Mouse (Mus musculus) stomach, embryonic 16.5 days (tissue): ENCODE results near the gene Pip4k2c. TPM values are rescaled to one million over a fixed set of nuclear protein-coding genes. Genes with fewer than 3 reads are reported as not detected.

Source experiments
- ATAC-seq: fragments of 200-750 bp; cut with Nextera tagmentation; 2 replicates; pipeline ENCODE4 v1.8.0; 2017; ENCODE audit warnings: moderate number of reproducible peaks, moderate TSS enrichment; ENCODE audit not compliant: insufficient read depth, low FRiP score
- H3K27ac ChIP-seq: fragments of 300-500 bp; sonication (generic); 2 replicates; pipeline ENCODE4 v1.5.1; 2014; ENCODE audit warnings: low read length
- H3K27me3 ChIP-seq: fragments of 300-500 bp; sonication (generic); 2 replicates; pipeline ENCODE4 v1.6.1; 2014; ENCODE audit warnings: low read length, control low read depth, mixed read lengths; ENCODE audit not compliant: control insufficient read depth, insufficient read depth
- H3K36me3 ChIP-seq: fragments of 300-500 bp; sonication (generic); 2 replicates; pipeline ENCODE4 v1.6.1; 2014; ENCODE audit warnings: low read length; ENCODE audit not compliant: control insufficient read depth, insufficient read depth
- H3K4me1 ChIP-seq: fragments of 300-500 bp; sonication (generic); 2 replicates; pipeline ENCODE4 v1.6.1; 2014; ENCODE audit warnings: low read length, control low read depth, mixed read lengths; ENCODE audit not compliant: control insufficient read depth, insufficient read depth
- H3K4me2 ChIP-seq: fragments of 300-500 bp; sonication (generic); 2 replicates; pipeline ENCODE4 v1.6.1; 2014; ENCODE audit warnings: low read depth, low read length, mixed read lengths
- H3K4me3 ChIP-seq: fragments of 300-500 bp; sonication (generic); replicated peaks from 2 replicates; pipeline ENCODE4 v1.5.1; 2014; ENCODE audit warnings: mild to moderate bottlenecking, low read length
- H3K9ac ChIP-seq: fragments of 300-500 bp; sonication (generic); 2 replicates; pipeline ENCODE4 v1.6.1; 2014; ENCODE audit warnings: low read length
- H3K9me3 ChIP-seq: fragments of 300-500 bp; sonication (generic); replicated peaks from 2 replicates; pipeline ENCODE4 v1.6.1; 2016; ENCODE audit warnings: low read length, control low read depth; ENCODE audit not compliant: control insufficient read depth
- WGBS: fragments of 180-500 bp; shearing (Covaris S2); extraction: QIAGEN DNeasy Blood & Tissue Kit; methylation state at CpG from one replicate; pipeline ENCODE4 v1.1.7; 2014; 5-methylcytosine and 5-hydroxymethylcytosine counted together
- polyA plus RNA-seq: library from polyadenylated mRNA; unstranded; fragments of >200 nt; fragmentation: Nextera tagmentation; extraction: Ambion mirVana; gene quantifications from 2 replicates; pipeline ENCODE4 v1.2.1, GENCODE M21; 2015

Gene Pip4k2c
- 33.5 and 34.4 TPM in 2 replicates for polyA plus RNA-seq

GRCm38 (mm10) chr10:127211414-127211854 is at the start of gene Pip4k2c:
Pip4k2c (minus strand) TSS chr10:127211585.
- Histone ChIP-seq H3K36me3 (no peaks in the 10 kb centered on the region), H3K4me3 (peak within 1 kb of the TSS; percentile 84), H3K27me3 (no peaks in the 10 kb centered on the region), H3K4me2 (peak within 1 kb of the TSS; percentile 89), H3K27ac (peak within 1 kb of the TSS; percentile 62), H3K4me1 (peaks cover 6% of the 10 kb centered on the region; the same call in 1 of the 2 replicates), H3K9ac (peak within 1 kb of the TSS; percentile 85), H3K9me3 (no peaks in the 10 kb centered on the region)
- peak; percentile 98 for ATAC-seq
- under 1% methylated on average over 47 of the region's 47 CpGs for WGBS

- Histone ChIP-seq H3K27ac (no peak overlapping the region), H3K4me2 (no peak overlapping the region), H3K4me3 (no peak overlapping the region), H3K27me3 (peaks cover 11% of the 10 kb centered on the region), H3K9ac (no peak overlapping the region), H3K9me3 (no peaks in the 10 kb centered on the region), H3K36me3 (no peaks in the 10 kb centered on the region), H3K4me1 (no peaks in the 10 kb centered on the region)
- 68% methylated on average over 8 of the region's 8 CpGs for WGBS
- no peak for ATAC-seq
Observed at GRCm38 (mm10) chr10:127258489-127258888, 47.1 kb upstream of the Pip4k2c start.

DNA sequence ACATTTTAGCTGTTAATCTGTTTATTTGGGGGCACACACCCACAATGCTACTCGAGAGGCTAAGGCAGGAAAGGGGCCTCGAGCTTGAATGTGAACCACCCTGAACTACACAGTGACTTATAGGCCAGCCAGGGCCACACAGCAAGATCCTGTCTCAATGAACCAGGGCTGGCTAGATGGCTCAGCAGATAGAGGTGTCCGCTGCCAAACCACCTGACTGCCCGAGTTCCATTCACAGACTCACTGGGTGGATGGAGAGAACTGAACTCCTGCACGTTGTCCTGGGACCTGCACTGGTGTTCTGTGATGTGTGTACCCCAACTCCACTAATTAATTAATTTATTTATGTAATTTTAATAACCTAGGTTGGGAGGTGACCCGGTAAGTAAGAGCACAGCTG is 46.4 kb upstream of the Pip4k2c start:
- WGBS = 76% methylated on average over 6 of the region's 6 CpGs
- no peak overlapping the region for H3K27ac ChIP-seq
- no peak for ATAC-seq
- no peak overlapping the region for H3K9ac ChIP-seq
- no peaks in the 10 kb centered on the region for H3K9me3 ChIP-seq
- no peaks in the 10 kb centered on the region for H3K36me3 ChIP-seq
- peaks cover 8% of the 10 kb centered on the region for H3K27me3 ChIP-seq
- H3K4me1 ChIP-seq = no peaks in the 10 kb centered on the region
- no peak overlapping the region for H3K4me2 ChIP-seq
- no peak overlapping the region for H3K4me3 ChIP-seq

DNA sequence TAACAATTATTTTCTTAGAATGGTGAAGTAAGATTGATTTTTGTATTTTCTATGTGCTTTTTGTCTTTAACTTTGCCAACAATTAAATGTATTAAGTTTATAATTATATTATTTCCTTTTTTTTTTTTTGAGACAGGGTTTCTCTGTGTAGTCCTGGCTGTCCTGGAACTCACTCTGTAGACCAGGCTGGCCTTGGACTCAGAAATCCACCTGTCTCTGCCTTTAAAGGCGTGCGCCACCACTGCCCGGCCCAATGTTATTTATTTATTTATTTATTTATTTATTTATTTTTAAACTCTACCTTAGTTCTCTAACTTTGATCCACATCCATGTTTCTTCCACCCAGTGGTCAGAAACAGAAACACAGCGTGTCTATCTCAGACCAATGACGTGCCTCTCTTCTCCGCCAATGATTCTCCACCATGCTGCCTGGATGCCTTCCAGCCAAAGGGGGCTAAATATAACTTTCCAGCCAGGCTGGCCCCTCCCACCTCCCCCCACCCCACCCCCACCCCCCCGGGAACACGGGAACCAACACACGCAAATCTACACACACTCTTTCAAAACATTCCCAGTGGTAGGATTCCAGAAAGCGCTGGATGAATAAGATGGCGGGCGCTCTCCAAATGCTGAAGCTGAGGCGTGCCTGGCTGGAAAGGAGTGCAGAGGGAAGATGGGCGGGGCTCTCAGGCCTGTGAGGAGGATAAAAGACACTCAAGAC is 44.4 kb upstream of the Pip4k2c start:
- H3K27ac ChIP-seq = no peak overlapping the region
- H3K4me1 ChIP-seq = no peaks in the 10 kb centered on the region
- no peaks in the 10 kb centered on the region for H3K36me3 ChIP-seq
- no peaks in the 10 kb centered on the region; the same call in 1 of the 2 replicates for H3K27me3 ChIP-seq
- no peak overlapping the region for H3K4me3 ChIP-seq
- no peak overlapping the region for H3K9ac ChIP-seq
- WGBS = 23% methylated on average over 14 of the region's 14 CpGs
- H3K9me3 ChIP-seq = no peaks in the 10 kb centered on the region
- H3K4me2 ChIP-seq = peak overlapping the region; percentile 28; the same call in 1 of the 2 replicates
- peak; percentile 75; the same call in 1 of the 2 replicates for ATAC-seq

- H3K9ac ChIP-seq = no peak overlapping the region
- H3K4me2 ChIP-seq = no peak overlapping the region
- ATAC-seq = no peak
- no peaks in the 10 kb centered on the region for H3K4me1 ChIP-seq
- H3K27me3 ChIP-seq = no peaks in the 10 kb centered on the region
- no peak overlapping the region for H3K4me3 ChIP-seq
- H3K9me3 ChIP-seq = no peaks in the 10 kb centered on the region
- no peak overlapping the region for H3K27ac ChIP-seq
- 79% methylated on average over 5 of the region's 5 CpGs for WGBS
- no peaks in the 10 kb centered on the region for H3K36me3 ChIP-seq
Observed at GRCm38 (mm10) chr10:127250810-127251209, 39.4 kb upstream of the Pip4k2c start.

DNA sequence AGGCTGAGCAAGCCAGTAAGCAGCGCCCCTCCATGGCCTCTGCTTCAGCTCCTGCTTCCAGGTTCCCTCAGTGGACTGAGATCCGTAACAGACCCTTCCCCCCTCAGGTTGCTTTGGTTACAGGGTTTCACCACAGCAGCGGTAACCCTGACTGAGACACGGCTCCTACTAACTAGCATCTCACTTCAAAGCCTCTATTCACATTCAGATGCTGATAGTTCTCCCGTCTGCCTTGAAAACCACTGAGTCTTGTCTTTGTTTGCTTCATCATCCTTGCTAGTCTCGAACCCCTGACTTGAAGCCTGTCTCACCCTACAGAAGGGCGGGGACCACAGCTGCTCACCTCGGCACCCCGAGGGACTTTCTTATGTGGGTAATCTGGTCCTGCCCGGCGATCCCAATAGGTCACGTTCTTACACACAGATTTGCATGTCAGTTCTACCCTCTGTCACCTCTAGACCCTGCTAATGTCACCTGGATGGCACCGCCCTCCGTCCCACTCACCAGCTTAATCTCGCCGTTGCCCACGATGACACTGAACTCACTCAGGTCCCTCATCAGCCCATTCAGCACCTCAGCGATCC is 26.9 kb upstream of the Pip4k2c start:
- Histone ChIP-seq H3K4me2 (no peak overlapping the region), H3K9ac (no peak overlapping the region), H3K4me3 (no peak overlapping the region), H3K27me3 (no peaks in the 10 kb centered on the region), H3K27ac (no peak overlapping the region), H3K9me3 (no peaks in the 10 kb centered on the region), H3K36me3 (no peaks in the 10 kb centered on the region), H3K4me1 (no peaks in the 10 kb centered on the region)
- WGBS = 65% methylated on average over 18 of the region's 18 CpGs
- no peak for ATAC-seq

GRCm38 (mm10) chr10:127236541-127236940 is 25.2 kb upstream of the Pip4k2c start:
- Histone ChIP-seq H3K9me3 (no peaks in the 10 kb centered on the region), H3K27me3 (no peaks in the 10 kb centered on the region), H3K4me3 (no peak overlapping the region), H3K27ac (no peak overlapping the region), H3K9ac (no peak overlapping the region), H3K4me1 (no peaks in the 10 kb centered on the region), H3K4me2 (no peak overlapping the region), H3K36me3 (no peaks in the 10 kb centered on the region)
- no peak for ATAC-seq
- WGBS = 53% methylated on average over 9 of the region's 9 CpGs

DNA sequence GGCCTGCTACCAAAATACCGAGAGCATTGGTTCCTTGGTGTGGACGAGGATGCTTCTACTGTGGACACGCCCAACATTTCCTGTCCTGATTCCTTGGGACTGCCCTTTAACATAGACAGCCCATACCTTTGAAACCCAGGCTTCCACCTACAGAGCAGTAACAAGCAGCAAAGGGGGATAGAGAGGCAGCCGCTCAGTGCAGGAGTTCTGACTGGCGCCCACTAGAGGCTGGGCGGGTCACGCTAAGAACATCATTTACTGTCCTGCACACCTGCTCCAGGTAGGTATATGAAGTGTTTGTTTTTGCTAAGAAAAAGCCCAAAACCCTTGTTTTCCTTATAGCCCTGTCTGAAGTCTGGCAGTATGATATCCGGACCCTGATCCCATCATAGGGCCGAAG is 21.8 kb upstream of the Pip4k2c start:
- WGBS = 77% methylated on average over 9 of the region's 9 CpGs
- no peak overlapping the region for H3K4me2 ChIP-seq
- H3K9ac ChIP-seq = no peak overlapping the region
- H3K4me1 ChIP-seq = 0 out of 2 replicates have a peak, but pooled peaks cover 6% of the 10 kb centered on the region
- H3K36me3 ChIP-seq = no peaks in the 10 kb centered on the region
- ATAC-seq = no peak
- no peak overlapping the region for H3K4me3 ChIP-seq
- H3K27ac ChIP-seq = no peak overlapping the region
- no peaks in the 10 kb centered on the region for H3K9me3 ChIP-seq
- no peaks in the 10 kb centered on the region for H3K27me3 ChIP-seq

GRCm38 (mm10) chr10:127231741-127232140 is 20.4 kb upstream of the Pip4k2c start:
- Histone ChIP-seq H3K9ac (no peak overlapping the region), H3K36me3 (no peaks in the 10 kb centered on the region), H3K9me3 (no peaks in the 10 kb centered on the region), H3K4me1 (0 out of 2 replicates have a peak, but pooled peaks cover 6% of the 10 kb centered on the region), H3K4me3 (no peak overlapping the region), H3K4me2 (no peak overlapping the region), H3K27ac (no peak overlapping the region), H3K27me3 (no peaks in the 10 kb centered on the region)
- WGBS = 79% methylated on average over 14 of the region's 14 CpGs
- ATAC-seq = no peak
